Mouse (Mus musculus): ENCODE data around the gene Cryaa. TPM values are rescaled to one million over a fixed set of nuclear protein-coding genes. Genes with fewer than 3 reads are reported as not detected.

The Cryaa gene
- polyA plus RNA-seq, 1 experiment = not detected

- no peak for TF ChIP-seq POLR2A (IDR thresholded peaks at IDR 0.05; ENCODE audit: low read depth, low read length)
- TF ChIP-seq CTCF (IDR thresholded peaks at IDR 0.05; ENCODE audit: borderline replicate concordance, insufficient read depth, low read length) = no peak
- H3K4me1 ChIP-seq (ENCODE audit: control insufficient read depth, insufficient read depth, low read length) = peaks cover 2% of the 10 kb centered on the region; the same call in 1 of the 2 replicates
- H3K4me3 ChIP-seq (ENCODE audit: insufficient read depth, low read length) = peak overlapping the region; percentile 93
- peak overlapping the region; percentile 42; the same call in 1 of the 2 replicates for H3K27ac ChIP-seq (ENCODE audit: insufficient read depth, low read length)
Observed at GRCm38 (mm10) chr17:31658136-31658467, 19.5 kb upstream of the Cryaa start.

- Histone ChIP-seq H3K4me3 (ENCODE audit: insufficient read depth, low read length) (peak within 1 kb of the TSS; percentile 93), H3K4me1 (ENCODE audit: control insufficient read depth, insufficient read depth, low read length) (peaks cover 2% of the 10 kb centered on the region; the same call in 1 of the 2 replicates), H3K27ac (ENCODE audit: insufficient read depth, low read length) (peak within 1 kb of the TSS; percentile 42)
- TF ChIP-seq POLR2A (IDR thresholded peaks at IDR 0.05; ENCODE audit: low read depth, low read length) (peak; percentile 83), CTCF (IDR thresholded peaks at IDR 0.05; ENCODE audit: borderline replicate concordance, insufficient read depth, low read length) (no peak)
Observed at GRCm38 (mm10) chr17:31658468-31659185, 19.0 kb upstream of the Cryaa start, which contains the start of gene U2af1. Gene U2af1, minus strand, starts transcription at chr17:31658892.

GRCm38 (mm10) chr17:31660661-31661250 is 16.9 kb upstream of the Cryaa start:
- no peak overlapping the region for H3K27ac ChIP-seq (ENCODE audit: insufficient read depth, low read length)
- no peak for TF ChIP-seq CTCF (IDR thresholded peaks at IDR 0.05; ENCODE audit: borderline replicate concordance, insufficient read depth, low read length)
- TF ChIP-seq POLR2A (IDR thresholded peaks at IDR 0.05; ENCODE audit: low read depth, low read length) = no peak
- H3K4me1 ChIP-seq (ENCODE audit: control insufficient read depth, insufficient read depth, low read length) = peaks cover 2% of the 10 kb centered on the region; the same call in 1 of the 2 replicates
- H3K4me3 ChIP-seq (ENCODE audit: insufficient read depth, low read length) = no peak overlapping the region

GRCm38 (mm10) chr17:31662855-31663254 is 14.8 kb upstream of the Cryaa start:
- H3K4me3 ChIP-seq (ENCODE audit: insufficient read depth, low read length) = no peak overlapping the region
- no peak overlapping the region for H3K27ac ChIP-seq (ENCODE audit: insufficient read depth, low read length)
- TF ChIP-seq CTCF (IDR thresholded peaks at IDR 0.05; ENCODE audit: borderline replicate concordance, insufficient read depth, low read length) = no peak
- no peak for TF ChIP-seq POLR2A (IDR thresholded peaks at IDR 0.05; ENCODE audit: low read depth, low read length)
- peaks cover 2% of the 10 kb centered on the region; the same call in 1 of the 2 replicates for H3K4me1 ChIP-seq (ENCODE audit: control insufficient read depth, insufficient read depth, low read length)

- Histone ChIP-seq H3K4me1 (ENCODE audit: control insufficient read depth, insufficient read depth, low read length) (no peaks in the 10 kb centered on the region), H3K27ac (ENCODE audit: insufficient read depth, low read length) (no peak overlapping the region), H3K4me3 (ENCODE audit: insufficient read depth, low read length) (no peak overlapping the region)
- TF ChIP-seq CTCF (IDR thresholded peaks at IDR 0.05; ENCODE audit: borderline replicate concordance, insufficient read depth, low read length) (peak; percentile 80), POLR2A (IDR thresholded peaks at IDR 0.05; ENCODE audit: low read depth, low read length) (no peak)
Observed at GRCm38 (mm10) chr17:31664760-31665159, 12.8 kb upstream of the Cryaa start.

GRCm38 (mm10) chr17:31668306-31668705 is 9.3 kb upstream of the Cryaa start:
- TF ChIP-seq CTCF (IDR thresholded peaks at IDR 0.05; ENCODE audit: borderline replicate concordance, insufficient read depth, low read length) (no peak), POLR2A (IDR thresholded peaks at IDR 0.05; ENCODE audit: low read depth, low read length) (no peak)
- H3K4me3 ChIP-seq (ENCODE audit: insufficient read depth, low read length) = no peak overlapping the region

GRCm38 (mm10) chr17:31670163-31670562 is 7.4 kb upstream of the Cryaa start:
- Histone ChIP-seq H3K4me3 (ENCODE audit: insufficient read depth, low read length) (no peak overlapping the region), H3K4me1 (ENCODE audit: control insufficient read depth, insufficient read depth, low read length) (no peaks in the 10 kb centered on the region), H3K27ac (ENCODE audit: insufficient read depth, low read length) (no peak overlapping the region)
- TF ChIP-seq POLR2A (IDR thresholded peaks at IDR 0.05; ENCODE audit: low read depth, low read length) (no peak), CTCF (IDR thresholded peaks at IDR 0.05; ENCODE audit: borderline replicate concordance, insufficient read depth, low read length) (no peak)

More at GRCm38 (mm10) chr17:31668306-31668705, 9.3 kb upstream of the Cryaa start:
- no peaks in the 10 kb centered on the region for H3K4me1 ChIP-seq (ENCODE audit: control insufficient read depth, insufficient read depth, low read length)
- no peak overlapping the region for H3K27ac ChIP-seq (ENCODE audit: insufficient read depth, low read length)

- no peaks in the 10 kb centered on the region for H3K4me1 ChIP-seq (ENCODE audit: control insufficient read depth, insufficient read depth, low read length)
- no peak overlapping the region for H3K27ac ChIP-seq (ENCODE audit: insufficient read depth, low read length)
- TF ChIP-seq CTCF (IDR thresholded peaks at IDR 0.05; ENCODE audit: borderline replicate concordance, insufficient read depth, low read length) (no peak), POLR2A (IDR thresholded peaks at IDR 0.05; ENCODE audit: low read depth, low read length) (no peak)
- no peak overlapping the region for H3K4me3 ChIP-seq (ENCODE audit: insufficient read depth, low read length)
Observed at GRCm38 (mm10) chr17:31671698-31672097, 5.9 kb upstream of the Cryaa start.

GRCm38 (mm10) chr17:31672279-31672678 is 5.3 kb upstream of the Cryaa start:
- TF ChIP-seq CTCF (IDR thresholded peaks at IDR 0.05; ENCODE audit: borderline replicate concordance, insufficient read depth, low read length) (no peak), POLR2A (IDR thresholded peaks at IDR 0.05; ENCODE audit: low read depth, low read length) (no peak)
- no peak overlapping the region for H3K27ac ChIP-seq (ENCODE audit: insufficient read depth, low read length)
- no peak overlapping the region for H3K4me3 ChIP-seq (ENCODE audit: insufficient read depth, low read length)
- no peaks in the 10 kb centered on the region for H3K4me1 ChIP-seq (ENCODE audit: control insufficient read depth, insufficient read depth, low read length)

- H3K4me1 ChIP-seq (ENCODE audit: control insufficient read depth, insufficient read depth, low read length) = no peaks in the 10 kb centered on the region
- no peak overlapping the region for H3K4me3 ChIP-seq (ENCODE audit: insufficient read depth, low read length)
- H3K27ac ChIP-seq (ENCODE audit: insufficient read depth, low read length) = no peak overlapping the region
- TF ChIP-seq CTCF (IDR thresholded peaks at IDR 0.05; ENCODE audit: borderline replicate concordance, insufficient read depth, low read length) (no peak), POLR2A (IDR thresholded peaks at IDR 0.05; ENCODE audit: low read depth, low read length) (no peak)
Observed at GRCm38 (mm10) chr17:31674426-31674825, 3.2 kb upstream of the Cryaa start.
